Mouse (Mus musculus) bone marrow, adult 2 months (tissue): ENCODE measurements at regions not wholly inside any gene's neighbourhood (a gene's known extent, or its start where the extent isn't known, plus 50 kb on each side); places are given as distances from the start of the nearest gene placed in this dataset.

Experiments
- H3K27ac ChIP-seq: fragments of 200-500 bp; 2 replicates; pipeline ENCODE4 v1.5.1; 2012; ENCODE audit warnings: low read depth, mild to moderate bottlenecking, control low read depth, inconsistent platforms, low read length; ENCODE audit not compliant: control insufficient read depth, poor library complexity, insufficient read depth
- H3K4me1 ChIP-seq: fragments of 200-500 bp; 2 replicates; pipeline ENCODE4 v1.6.1; 2011; ENCODE audit warnings: low read length; ENCODE audit not compliant: control insufficient read depth, insufficient read depth
- H3K4me3 ChIP-seq: fragments of 200-500 bp; replicated peaks from 2 replicates; pipeline ENCODE3; 2011; ENCODE audit warnings: mild to moderate bottlenecking, low read depth, low read length, control low read depth; ENCODE audit not compliant: control insufficient read depth
- CTCF ChIP-seq: fragments of 200-500 bp; IDR thresholded peaks from 2 replicates; pipeline ENCODE4 v1.5.1; 2011; ENCODE audit warnings: low read length, control low read depth; ENCODE audit not compliant: control insufficient read depth, insufficient read depth
- POLR2A ChIP-seq: fragments of 200-500 bp; IDR thresholded peaks from 2 replicates; pipeline ENCODE4 v1.6.1; 2011; ENCODE audit warnings: low read depth, mild to moderate bottlenecking, control low read depth, low read length, borderline replicate concordance; ENCODE audit not compliant: control insufficient read depth
- WGBS: fragments of 180-500 bp; shearing (Covaris S2); methylation state at CpG from one replicate; pipeline ENCODE4 v1.1.7; 2018; 5-methylcytosine and 5-hydroxymethylcytosine counted together

GRCm38 (mm10) chr17:83120665-83121232 is 94.3 kb upstream of the Pkdcc start:
- Histone ChIP-seq H3K27ac (no peak overlapping the region), H3K4me1 (no peaks in the 10 kb centered on the region), H3K4me3 (no peak overlapping the region)
- no peak for TF ChIP-seq CTCF
- TF ChIP-seq POLR2A, result no peak
- WGBS, result 75% methylated on average over 16 of the region's 16 CpGs

- H3K27ac ChIP-seq, result no peak overlapping the region
- H3K4me3 ChIP-seq, result no peak overlapping the region
- no peaks in the 10 kb centered on the region for H3K4me1 ChIP-seq
- no peak for TF ChIP-seq CTCF
- TF ChIP-seq POLR2A, result no peak
- WGBS, result 13% methylated on average over 20 of the region's 20 CpGs
These were observed 92.4 kb upstream of the Pkdcc start for GRCm38 (mm10) chr17:83122525-83123280.

GRCm38 (mm10) chr17:83125057-83125456 is 90.0 kb upstream of the Pkdcc start:
- H3K27ac ChIP-seq, result no peak overlapping the region
- H3K4me1 ChIP-seq, result no peaks in the 10 kb centered on the region
- TF ChIP-seq CTCF, result no peak
- TF ChIP-seq POLR2A, result no peak
- H3K4me3 ChIP-seq, result no peak overlapping the region

GRCm38 (mm10) chr17:83127842-83128241 is 87.2 kb upstream of the Pkdcc start:
- WGBS, result 80% methylated on average over 6 of the region's 6 CpGs
- no peak overlapping the region for H3K4me3 ChIP-seq
- H3K27ac ChIP-seq, result no peak overlapping the region
- no peak for TF ChIP-seq CTCF
- no peak for TF ChIP-seq POLR2A
- no peaks in the 10 kb centered on the region for H3K4me1 ChIP-seq

GRCm38 (mm10) chr17:83128843-83129544 is 86.1 kb upstream of the Pkdcc start:
- Histone ChIP-seq H3K27ac (no peak overlapping the region), H3K4me1 (no peaks in the 10 kb centered on the region), H3K4me3 (no peak overlapping the region)
- no peak for TF ChIP-seq POLR2A
- no peak for TF ChIP-seq CTCF
- WGBS, result 83% methylated on average over 14 of the region's 14 CpGs

- Histone ChIP-seq H3K27ac (no peak overlapping the region), H3K4me3 (no peak overlapping the region), H3K4me1 (no peaks in the 10 kb centered on the region)
- TF ChIP-seq POLR2A (no peak), CTCF (no peak)
- 89% methylated on average over 7 of the region's 7 CpGs for WGBS
These were observed 85.4 kb upstream of the Pkdcc start for GRCm38 (mm10) chr17:83129658-83130057.

GRCm38 (mm10) chr17:83133201-83133600 is 81.9 kb upstream of the Pkdcc start:
- WGBS, result 80% methylated on average over 9 of the region's 9 CpGs
- no peak for TF ChIP-seq POLR2A
- no peak for TF ChIP-seq CTCF
- no peaks in the 10 kb centered on the region for H3K4me1 ChIP-seq
- no peak overlapping the region for H3K27ac ChIP-seq
- no peak overlapping the region for H3K4me3 ChIP-seq

- TF ChIP-seq POLR2A, result no peak
- no peak for TF ChIP-seq CTCF
- 68% methylated on average over 6 of the region's 6 CpGs for WGBS
- Histone ChIP-seq H3K4me3 (no peak overlapping the region), H3K27ac (no peak overlapping the region), H3K4me1 (no peaks in the 10 kb centered on the region)
These were observed 79.5 kb upstream of the Pkdcc start for GRCm38 (mm10) chr17:83135441-83136120.
